ENCODE assay signal across 8 mouse cellular contexts in the genomic region with DNA sequence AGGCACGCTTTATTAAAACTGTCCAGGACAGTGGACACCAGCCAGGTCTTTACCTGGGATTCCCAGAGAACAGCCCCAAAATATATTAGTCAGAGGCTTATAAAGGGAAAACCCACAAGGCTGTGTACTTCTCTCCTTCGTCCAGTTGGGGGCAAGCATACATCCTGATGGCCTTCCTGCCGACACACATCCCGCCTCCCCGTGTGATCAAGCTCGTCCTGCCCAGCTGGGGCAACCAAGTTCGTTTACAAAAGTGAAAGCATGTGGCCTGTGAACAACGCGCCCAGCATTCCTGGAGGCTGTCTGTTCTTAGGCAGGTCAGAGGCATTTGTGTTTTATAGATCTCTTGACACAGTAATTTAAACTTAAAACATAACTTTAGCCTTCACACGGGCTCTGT. TPM values are rescaled to one million over a fixed set of nuclear protein-coding genes. Genes with fewer than 3 reads are reported as not detected.
DNase-seq lines count a peak whose midpoint lies in the region; ATAC-seq and TF ChIP-seq lines count a peak whose summit lies in the region.

No protein-coding gene starts in this region.

- no peak overlapping the region for H3K27ac ChIP-seq in forebrain, embryonic 10.5 days
- no peak overlapping the region for H3K27ac ChIP-seq in forebrain, embryonic 16.5 days (ENCODE audit: low read length)
- peak overlapping the region; percentile 24; the same call in 1 of the 2 replicates for H3K27ac ChIP-seq in heart, embryonic 16.5 days (ENCODE audit: low read length)
- no peak overlapping the region for H3K27ac ChIP-seq in limb, embryonic 14.5 days (replicated peaks; ENCODE audit: low read depth, low read length)
- no peak overlapping the region for H3K27ac ChIP-seq in neural tube, embryonic 11.5 days (ENCODE audit: low read depth, low read length)

- no peak for TF ChIP-seq POLR2A in limb, embryonic 14.5 days (IDR thresholded peaks at IDR 0.05; ENCODE audit: borderline replicate concordance, extremely low read depth, insufficient read depth, insufficient read length)

- WGBS in forebrain, embryonic 10.5 days, result 32% methylated on average over 10 of the region's 10 CpGs
- WGBS in forebrain, embryonic 16.5 days, result 28% methylated on average over 10 of the region's 10 CpGs
- 16% methylated on average over 10 of the region's 10 CpGs for WGBS in heart, embryonic 16.5 days
- WGBS in limb, embryonic 14.5 days, result 6% methylated on average over 10 of the region's 10 CpGs
- WGBS in neural tube, embryonic 11.5 days, result 18% methylated on average over 10 of the region's 10 CpGs

- H3K36me3 ChIP-seq in forebrain, embryonic 10.5 days (replicated peaks), result peaks cover under 1% of the 10 kb centered on the region; the same call in 1 of the 2 replicates
- H3K36me3 ChIP-seq in forebrain, embryonic 16.5 days (ENCODE audit: control insufficient read depth, insufficient read depth), result no peaks in the 10 kb centered on the region
- no peaks in the 10 kb centered on the region; the same call in 1 of the 2 replicates for H3K36me3 ChIP-seq in heart, embryonic 16.5 days (ENCODE audit: control insufficient read depth, insufficient read depth)
- H3K36me3 ChIP-seq in limb, embryonic 14.5 days (ENCODE audit: control insufficient read depth, insufficient read depth, low read length), result peaks cover 4% of the 10 kb centered on the region; the same call in 1 of the 2 replicates
- no peaks in the 10 kb centered on the region for H3K36me3 ChIP-seq in neural tube, embryonic 11.5 days (ENCODE audit: control insufficient read depth, insufficient read depth, low read length)

- no peak for ATAC-seq in forebrain, embryonic 16.5 days
- ATAC-seq in heart, embryonic 16.5 days (replicated peaks; ENCODE audit: extremely low read depth, insufficient read depth, low FRiP score), result peak; percentile 67
- peak; percentile 47; the same call in 1 of the 2 replicates for ATAC-seq in limb, embryonic 14.5 days (ENCODE audit: low FRiP score, low read depth)
- ATAC-seq in neural tube, embryonic 11.5 days (ENCODE audit: insufficient read depth, low FRiP score, low TSS enrichment), result no peak

- no peak overlapping the region; the same call in 1 of the 2 replicates for H3K4me2 ChIP-seq in forebrain, embryonic 16.5 days (ENCODE audit: low read length)
- H3K4me2 ChIP-seq in heart, embryonic 16.5 days (ENCODE audit: low read depth, low read length), result peak overlapping the region; percentile 52
- peak overlapping the region; percentile 24 for H3K4me2 ChIP-seq in limb, embryonic 14.5 days (replicated peaks; ENCODE audit: low read depth, low read length, severe bottlenecking)
- no peak overlapping the region for H3K4me2 ChIP-seq in neural tube, embryonic 11.5 days (ENCODE audit: low read depth)

- peaks cover 22% of the 10 kb centered on the region for H3K4me1 ChIP-seq in forebrain, embryonic 10.5 days
- no peaks in the 10 kb centered on the region for H3K4me1 ChIP-seq in forebrain, embryonic 16.5 days (replicated peaks; ENCODE audit: control insufficient read depth, insufficient read depth, low read length)
- no peaks in the 10 kb centered on the region for H3K4me1 ChIP-seq in heart, embryonic 16.5 days (ENCODE audit: control insufficient read depth, insufficient read depth, low read length)
- H3K4me1 ChIP-seq in limb, embryonic 14.5 days (ENCODE audit: control insufficient read depth, insufficient read depth, low read length), result peaks cover 6% of the 10 kb centered on the region; the same call in 1 of the 2 replicates
- no peaks in the 10 kb centered on the region for H3K4me1 ChIP-seq in neural tube, embryonic 11.5 days (ENCODE audit: control insufficient read depth, insufficient read depth, low read length)

- H3K4me3 ChIP-seq in forebrain, embryonic 10.5 days, result no peak overlapping the region
- H3K4me3 ChIP-seq in forebrain, embryonic 16.5 days (replicated peaks; ENCODE audit: low read length), result no peak overlapping the region
- H3K4me3 ChIP-seq in heart, embryonic 16.5 days (ENCODE audit: low read length), result peak overlapping the region; percentile 25
- H3K4me3 ChIP-seq in limb, embryonic 14.5 days (replicated peaks; ENCODE audit: low read length), result no peak overlapping the region
- H3K4me3 ChIP-seq in neural tube, embryonic 11.5 days (ENCODE audit: low read depth, low read length), result no peak overlapping the region

- no peaks in the 10 kb centered on the region for H3K27me3 ChIP-seq in forebrain, embryonic 10.5 days (ENCODE audit: poor library complexity, severe bottlenecking)
- no peaks in the 10 kb centered on the region for H3K27me3 ChIP-seq in forebrain, embryonic 16.5 days (replicated peaks; ENCODE audit: control insufficient read depth, insufficient read depth, low read length)
- no peaks in the 10 kb centered on the region for H3K27me3 ChIP-seq in heart, embryonic 16.5 days (ENCODE audit: control insufficient read depth, insufficient read depth, low read length)
- H3K27me3 ChIP-seq in limb, embryonic 14.5 days (ENCODE audit: control insufficient read depth, insufficient read depth, low read length), result no peaks in the 10 kb centered on the region
- no peaks in the 10 kb centered on the region for H3K27me3 ChIP-seq in neural tube, embryonic 11.5 days (ENCODE audit: control insufficient read depth, insufficient read depth, low read length)

- H3K9ac ChIP-seq in forebrain, embryonic 16.5 days (replicated peaks; ENCODE audit: low read depth, low read length), result no peak overlapping the region
- H3K9ac ChIP-seq in heart, embryonic 16.5 days (ENCODE audit: low read length), result peak overlapping the region; percentile 52
- no peak overlapping the region; the same call in 1 of the 2 replicates for H3K9ac ChIP-seq in limb, embryonic 14.5 days (ENCODE audit: low read depth, low read length, severe bottlenecking)
- no peak overlapping the region for H3K9ac ChIP-seq in neural tube, embryonic 11.5 days (ENCODE audit: low read length)

- peak; percentile 33 for DNase-seq in forebrain, embryonic 10.5 days (ENCODE audit: extremely low spot score, low spot score)
- DNase-seq in ES-CJ7 (ENCODE audit: low read depth, low spot score), result peak; percentile 67
- DNase-seq in embryo, embryonic 10 days (ENCODE audit: low spot score), result peak; percentile 89
- DNase-seq in limb, embryonic 14.5 days (ENCODE audit: low spot score), result peak; percentile 67
- DNase-seq in neural tube, embryonic 11.5 days (ENCODE audit: low spot score), result peak; percentile 65
- DNase-seq in cerebellum, postnatal 14 days, result no peak

- no peaks in the 10 kb centered on the region for H3K9me3 ChIP-seq in forebrain, embryonic 10.5 days
- H3K9me3 ChIP-seq in forebrain, embryonic 16.5 days (ENCODE audit: control insufficient read depth, low read length), result no peaks in the 10 kb centered on the region
- H3K9me3 ChIP-seq in heart, embryonic 16.5 days (replicated peaks; ENCODE audit: control insufficient read depth, low read length), result no peaks in the 10 kb centered on the region
- H3K9me3 ChIP-seq in limb, embryonic 14.5 days (ENCODE audit: control insufficient read depth, low read length), result no peaks in the 10 kb centered on the region
- H3K9me3 ChIP-seq in neural tube, embryonic 11.5 days (ENCODE audit: control insufficient read depth, low read length), result no peaks in the 10 kb centered on the region

RNA-seq across cellular contexts. Expression of gene Rps3a1, which starts 32.4 kb away (rescaled TPM):
- 1,154 and 1,165 TPM in 2 replicates for polyA plus RNA-seq in forebrain, embryonic 10.5 days (2016; fragmentation: Nextera tagmentation; extraction: Ambion mirVana)
- polyA plus RNA-seq in forebrain, embryonic 16.5 days (2015; fragmentation: Nextera tagmentation; extraction: Ambion mirVana), result 654 and 744 TPM in 2 replicates
- polyA plus RNA-seq in heart, embryonic 16.5 days (2015; fragmentation: Nextera tagmentation; extraction: Ambion mirVana), result 708 and 795 TPM in 2 replicates
- polyA plus RNA-seq in limb, embryonic 14.5 days (2012; rRNA removed), result 1,087 and 1,916 TPM in 2 replicates
- polyA plus RNA-seq in limb, embryonic 14.5 days (2014; fragmentation: Nextera tagmentation; extraction: Ambion mirVana), result 1,503 and 1,577 TPM in 2 replicates
- 965 and 1,059 TPM in 2 replicates for polyA plus RNA-seq in neural tube, embryonic 11.5 days (2014; fragmentation: Nextera tagmentation; extraction: Ambion mirVana)

Comparison
In these comparisons a context has a peak if more than half of its experiments do, and no peak if none do; other contexts are left out.
1. DNase-seq: peak in forebrain, embryonic 10.5 days (single experiment), ES-CJ7 (single experiment), embryo, embryonic 10 days (single experiment), limb, embryonic 14.5 days (single experiment) and neural tube, embryonic 11.5 days (single experiment); none in cerebellum, postnatal 14 days (0 of 2).
2. ATAC-seq: peak in heart, embryonic 16.5 days (single experiment) and limb, embryonic 14.5 days (single experiment); none in forebrain, embryonic 16.5 days (single experiment) and neural tube, embryonic 11.5 days (single experiment).
3. H3K4me2 ChIP-seq: peak in heart, embryonic 16.5 days (single experiment) and limb, embryonic 14.5 days (single experiment); none in forebrain, embryonic 16.5 days (single experiment) and neural tube, embryonic 11.5 days (single experiment).